Comparison of ENCODE assay signal across 9 mouse cellular contexts in the genomic region with DNA sequence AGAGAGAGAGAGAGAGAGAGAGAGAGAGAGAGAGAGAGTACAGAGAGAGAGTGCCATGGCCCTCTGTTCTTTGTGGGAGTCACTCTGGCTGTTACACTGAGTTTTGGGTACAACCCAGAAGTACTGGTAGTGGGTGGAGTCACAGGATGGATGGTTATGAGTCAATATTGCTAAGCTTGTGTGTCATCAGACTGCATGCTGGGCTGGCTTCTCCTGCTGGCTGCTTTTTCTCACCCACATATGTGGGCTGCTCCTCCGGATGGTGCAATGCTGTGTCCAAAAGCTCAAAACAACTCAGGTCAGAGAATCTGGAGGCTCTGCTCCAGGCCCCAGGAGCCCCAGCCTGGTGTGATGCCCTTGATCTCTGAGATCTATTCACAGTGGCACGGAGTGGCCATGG.
DNase-seq lines count a peak whose midpoint lies in the region; ATAC-seq and TF ChIP-seq lines count a peak whose summit lies in the region.
"Had no signal": no experiment of that assay in that cellular context is flagged by ENCODE, and none has a peak within 500 bp of the region (broad histone marks: within the 10 kb centered on the region; RNA-seq: fewer than 3 reads in every experiment).

No protein-coding gene starts in this region.

- TF ChIP-seq CTCF in left cerebral cortex, adult 2 months (IDR thresholded peaks at IDR 0.05), result no peak

- no peak overlapping the region for H3K4me2 ChIP-seq in forebrain, embryonic 14.5 days (ENCODE audit: low read length)
- H3K4me2 ChIP-seq in forebrain, embryonic 15.5 days (replicated peaks), result no peak overlapping the region
- H3K4me2 ChIP-seq: neural tube, embryonic 12.5 days had no signal

- DNase-seq in forebrain, embryonic 14.5 days (ENCODE audit: low spot score), result no peak
- DNase-seq in 3T3-L1 (ENCODE audit: low read depth, low spot score), result peak; percentile 92
- DNase-seq in c-Kit-positive CD71-positive TER-119-negative erythroid progenitor cells, embryonic 14.5 days (ENCODE audit: low read depth), result peak; percentile 40
- peak; percentile 40 to 60 for DNase-seq in left cerebral cortex, adult 2 months (ENCODE audit: extremely low spot score in 1 of 2, low spot score in 2 of 2)
- DNase-seq in right cerebral cortex, postnatal 36 days (ENCODE audit: low spot score in 2 of 2), result peak; percentile 62 to 78
- DNase-seq in kidney, adult 18-20 months, result no peak
- DNase-seq in urinary bladder, postnatal 25 days (ENCODE audit: low spot score), result no peak

- peaks cover 2% of the 10 kb centered on the region; the same call in 1 of the 2 replicates for H3K36me3 ChIP-seq in forebrain, embryonic 14.5 days (ENCODE audit: control insufficient read depth, insufficient read depth, low read length)
- no peaks in the 10 kb centered on the region for H3K36me3 ChIP-seq in forebrain, embryonic 15.5 days

- WGBS in forebrain, embryonic 14.5 days, result 89% methylated on average over 2 of the region's 2 CpGs
- WGBS in forebrain, embryonic 15.5 days, result 73% methylated on average over 2 of the region's 2 CpGs

- intact Hi-C loops in left cerebral cortex, adult 2 months (cut with DNase I), result no loop called here

- no peaks in the 10 kb centered on the region for H3K9me3 ChIP-seq in forebrain, embryonic 14.5 days (replicated peaks; ENCODE audit: control insufficient read depth, low read length)
- H3K9me3 ChIP-seq in forebrain, embryonic 15.5 days, result no peaks in the 10 kb centered on the region
- H3K9me3 ChIP-seq: neural tube, embryonic 12.5 days had no signal

- 0 out of 2 replicates have a peak overlapping the region, but pooled peaks have one; percentile 1 for H3K27ac ChIP-seq in forebrain, embryonic 14.5 days (ENCODE audit: low read depth, low read length)
- no peak overlapping the region for H3K27ac ChIP-seq in forebrain, embryonic 15.5 days (replicated peaks)
- peak overlapping the region; percentile 68 for H3K27ac ChIP-seq in left cerebral cortex, adult 2 months
- H3K27ac ChIP-seq: neural tube, embryonic 12.5 days had no signal

- no peak for ATAC-seq in forebrain, embryonic 14.5 days
- no peak for ATAC-seq in forebrain, embryonic 15.5 days (replicated peaks)

- no peaks in the 10 kb centered on the region; the same call in 1 of the 2 replicates for H3K4me1 ChIP-seq in forebrain, embryonic 14.5 days (ENCODE audit: control insufficient read depth, insufficient read depth, low read length)
- H3K4me1 ChIP-seq in forebrain, embryonic 15.5 days, result 0 out of 2 replicates have a peak, but pooled peaks cover 2% of the 10 kb centered on the region

- H3K4me3 ChIP-seq in forebrain, embryonic 14.5 days (ENCODE audit: low read depth, low read length), result no peak overlapping the region
- no peak overlapping the region for H3K4me3 ChIP-seq in forebrain, embryonic 15.5 days
- no peak overlapping the region for H3K4me3 ChIP-seq in left cerebral cortex, adult 2 months
- H3K4me3 ChIP-seq: neural tube, embryonic 12.5 days had no signal

- H3K27me3 ChIP-seq in forebrain, embryonic 14.5 days (replicated peaks; ENCODE audit: control insufficient read depth, insufficient read depth, low read length), result no peaks in the 10 kb centered on the region
- H3K27me3 ChIP-seq in forebrain, embryonic 15.5 days, result no peaks in the 10 kb centered on the region
- H3K27me3 ChIP-seq: neural tube, embryonic 12.5 days had no signal

- H3K9ac ChIP-seq in forebrain, embryonic 14.5 days (ENCODE audit: low read length), result no peak overlapping the region
- no peak overlapping the region for H3K9ac ChIP-seq in forebrain, embryonic 15.5 days (replicated peaks)
- H3K9ac ChIP-seq: neural tube, embryonic 12.5 days had no signal

Comparison
In these comparisons a context has a peak if more than half of its experiments do, and no peak if none do; other contexts are left out.
1. DNase-seq: peak in 3T3-L1 (single experiment), c-Kit-positive CD71-positive TER-119-negative erythroid progenitor cells, embryonic 14.5 days (single experiment), left cerebral cortex, adult 2 months (2 of 2) and right cerebral cortex, postnatal 36 days (2 of 2); none in forebrain, embryonic 14.5 days (single experiment), kidney, adult 18-20 months (single experiment) and urinary bladder, postnatal 25 days (single experiment).